25 mouse cellular contexts compared by ENCODE assay signal in genomic region chr9:62998561-62998960, GRCm38 (mm10). TPM values are rescaled to one million over a fixed set of nuclear protein-coding genes. Genes with fewer than 3 reads are reported as not detected.
DNase-seq lines count a peak whose midpoint lies in the region; ATAC-seq and TF ChIP-seq lines count a peak whose summit lies in the region.
"Had no signal": no experiment of that assay in that cellular context is flagged by ENCODE, and none has a peak within 500 bp of the region (broad histone marks: within the 10 kb centered on the region; RNA-seq: fewer than 3 reads in every experiment).

No protein-coding gene starts in this region.

- no peak for ATAC-seq in liver, postnatal 0 days
- ATAC-seq: forebrain, embryonic 16.5 days; hindbrain, embryonic 16.5 days; midbrain, embryonic 16.5 days; Patski had no signal

- H3K4me2 ChIP-seq in liver, postnatal 0 days (ENCODE audit: low read depth, low read length): no peak overlapping the region
- H3K4me2 ChIP-seq: limb, embryonic 15.5 days; midbrain, embryonic 11.5 days had no signal

- H3K9me3 ChIP-seq in heart, embryonic 10.5 days: no peaks in the 10 kb centered on the region
- no peaks in the 10 kb centered on the region for H3K9me3 ChIP-seq in liver, postnatal 0 days (ENCODE audit: low read length)
- H3K9me3 ChIP-seq: limb, embryonic 10.5 days; limb, embryonic 15.5 days had no signal

- no peak for TF ChIP-seq CTCF in liver, postnatal 0 days (IDR thresholded peaks at IDR 0.05; ENCODE audit: low read depth)

- H3K27ac ChIP-seq in heart, embryonic 10.5 days: no peak overlapping the region
- no peak overlapping the region for H3K27ac ChIP-seq in liver, postnatal 0 days (ENCODE audit: low read depth)
- H3K27ac ChIP-seq: limb, embryonic 10.5 days; limb, embryonic 15.5 days had no signal

- peak; percentile 9 to 20 for DNase-seq in adrenal gland, postnatal 36 days
- DNase-seq in adrenal gland, adult 18-20 months (ENCODE audit: low spot score in 2 of 2): no peak
- DNase-seq in heart, adult 18-20 months: peak; percentile 33 to 71
- DNase-seq in heart, embryonic 10.5 days (ENCODE audit: low spot score): no peak
- DNase-seq in liver: peak; percentile 12
- no peak for DNase-seq in liver, postnatal 0 days
- no peak for DNase-seq in right cerebral cortex, adult 18-20 months
- DNase-seq: cerebellum, adult 18-20 months; cerebellum, postnatal 14 days; gastrocnemius, postnatal 25 days; heart, postnatal 14 days; kidney, adult 2 months; layer of hippocampus, adult 9-11 months; lung, postnatal 36 days; spleen, adult 18-20 months; thymus, adult 2 months; thymus, postnatal 36 days had no signal

- no peak overlapping the region for H3K4me3 ChIP-seq in heart, embryonic 10.5 days
- no peak overlapping the region for H3K4me3 ChIP-seq in liver, postnatal 0 days (ENCODE audit: low read depth, low read length)
- H3K4me3 ChIP-seq: erythroblast, embryonic 14.5 days; limb, embryonic 10.5 days; limb, embryonic 15.5 days had no signal

- WGBS in heart, embryonic 10.5 days: 47% methylated on average over 3 of the region's 3 CpGs
- 24% methylated on average over 3 of the region's 3 CpGs for WGBS in liver, postnatal 0 days (ENCODE audit: insufficient replicate concordance)

- H3K9ac ChIP-seq in liver, postnatal 0 days (replicated peaks): no peak overlapping the region
- H3K9ac ChIP-seq: limb, embryonic 15.5 days had no signal

- H3K27me3 ChIP-seq in heart, embryonic 10.5 days (ENCODE audit: insufficient read depth, poor library complexity, severe bottlenecking): no peaks in the 10 kb centered on the region
- no peaks in the 10 kb centered on the region for H3K27me3 ChIP-seq in liver, postnatal 0 days (ENCODE audit: insufficient read depth, low read length)
- H3K27me3 ChIP-seq: limb, embryonic 15.5 days; Patski had no signal

- H3K4me1 ChIP-seq in heart, embryonic 10.5 days: no peaks in the 10 kb centered on the region
- H3K4me1 ChIP-seq in liver, postnatal 0 days (ENCODE audit: insufficient read depth): no peaks in the 10 kb centered on the region
- H3K4me1 ChIP-seq: limb, embryonic 15.5 days had no signal

- H3K36me3 ChIP-seq in heart, embryonic 10.5 days: no peaks in the 10 kb centered on the region
- no peaks in the 10 kb centered on the region for H3K36me3 ChIP-seq in liver, postnatal 0 days (replicated peaks; ENCODE audit: insufficient read depth, low read length)
- H3K36me3 ChIP-seq: limb, embryonic 10.5 days; limb, embryonic 15.5 days had no signal

- TF ChIP-seq EP300 in liver, postnatal 0 days (IDR thresholded peaks at IDR 0.05; ENCODE audit: low read depth): no peak

RNA-seq across cellular contexts. Expression of gene Pias1, which starts 10.8 kb away (rescaled TPM):
- 10 to 100 TPM; 32.2 to 33.7 TPM for total RNA-seq in adrenal gland, postnatal 36 days (2021)
- total RNA-seq in adrenal gland, adult 18-20 months (2021): 10 to 100 TPM; 36.0 to 36.2 TPM
- total RNA-seq in heart, adult 18-20 months (2021): 10 to 100 TPM; 19.5 to 25.6 TPM
- 40.8 and 43.8 TPM in 2 replicates for polyA plus RNA-seq in heart, embryonic 10.5 days (2016; fragmentation: Nextera tagmentation; extraction: Ambion mirVana)
- 19.5 and 20.9 TPM in 2 replicates for polyA plus RNA-seq in liver, postnatal 0 days (2015; fragmentation: Nextera tagmentation; extraction: Ambion mirVana)

Comparison
In these comparisons a context has a peak if more than half of its experiments do, and no peak if none do; other contexts are left out.
1. DNase-seq: peak in adrenal gland, postnatal 36 days (2 of 2), heart, adult 18-20 months (2 of 2) and liver (single experiment); none in adrenal gland, adult 18-20 months (0 of 2), heart, embryonic 10.5 days (single experiment), liver, postnatal 0 days (single experiment) and right cerebral cortex, adult 18-20 months (single experiment).